Mouse (Mus musculus): Measurements from ENCODE around the gene Rhcg. TPM values are rescaled to one million over a fixed set of nuclear protein-coding genes. Genes with fewer than 3 reads are reported as not detected.
A peak's percentile ranks its signal among the peaks of the same experiment; 100 is the strongest.

The Rhcg gene
- polyA plus RNA-seq, 1 experiment: not detected

DNA sequence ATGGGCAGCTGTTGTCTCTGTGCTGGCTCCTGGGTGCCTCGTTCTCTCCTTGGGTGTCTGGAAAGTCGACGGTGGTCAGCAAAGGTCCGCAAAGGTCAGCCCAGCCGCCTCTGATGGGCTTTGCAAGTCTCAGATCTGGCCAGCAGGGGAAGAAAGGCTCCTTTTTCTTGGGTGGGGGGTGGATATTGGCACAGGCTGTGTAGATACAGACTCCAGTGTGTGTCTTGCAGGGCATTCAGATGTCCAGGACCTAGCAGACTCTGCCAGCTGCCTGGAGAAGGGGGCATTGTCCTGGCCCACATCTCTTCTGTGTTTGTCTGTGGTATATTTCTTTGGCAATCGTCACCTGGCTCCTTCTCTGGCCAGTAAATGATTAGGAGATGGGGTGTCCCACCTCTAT lies 49.2 kb downstream of the Rhcg start:
- 50% methylated on average over 6 of the region's 6 CpGs for WGBS
- Histone ChIP-seq H3K4me3 (ENCODE audit: insufficient read depth, low read depth, low read length) (no peak overlapping the region), H3K27ac (ENCODE audit: insufficient read depth, low read depth, low read length) (peak overlapping the region; percentile 48; the same call in 1 of the 2 replicates), H3K4me1 (ENCODE audit: control insufficient read depth, insufficient read depth, low read length) (peaks cover 20% of the 10 kb centered on the region)
- TF ChIP-seq CTCF (IDR thresholded peaks at IDR 0.05; ENCODE audit: insufficient read depth, low read depth, low read length) (no peak), POLR2A (IDR thresholded peaks at IDR 0.05; ENCODE audit: insufficient read depth, low read depth, low read length) (no peak)

DNA sequence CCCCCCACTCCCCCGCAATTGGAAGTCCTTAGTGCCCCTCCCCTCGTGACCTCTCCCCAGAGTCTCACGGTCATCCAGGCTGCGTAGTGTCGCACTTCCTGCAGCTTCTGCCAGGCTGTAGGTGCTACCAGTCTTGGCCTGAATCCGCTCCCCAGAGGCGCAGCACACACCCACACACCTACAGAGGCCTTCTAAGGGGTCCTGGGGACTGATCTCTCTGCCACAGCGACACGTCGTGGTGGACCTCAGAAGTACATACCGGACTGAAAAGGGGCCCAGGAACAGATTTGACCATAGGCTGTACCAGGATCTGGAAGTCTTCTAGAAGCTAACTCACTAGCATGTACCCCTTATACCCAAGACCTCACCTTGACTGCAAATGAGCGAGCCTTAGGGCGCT lies 53.8 kb downstream of the Rhcg start:
- H3K4me3 ChIP-seq (ENCODE audit: insufficient read depth, low read depth, low read length): no peak overlapping the region
- no peak for TF ChIP-seq CTCF (IDR thresholded peaks at IDR 0.05; ENCODE audit: insufficient read depth, low read depth, low read length)
- TF ChIP-seq POLR2A (IDR thresholded peaks at IDR 0.05; ENCODE audit: insufficient read depth, low read depth, low read length): no peak
- peaks cover 3% of the 10 kb centered on the region; the same call in 1 of the 2 replicates for H3K4me1 ChIP-seq (ENCODE audit: control insufficient read depth, insufficient read depth, low read length)
- 60% methylated on average over 13 of the region's 13 CpGs for WGBS
- no peak overlapping the region for H3K27ac ChIP-seq (ENCODE audit: insufficient read depth, low read depth, low read length)

DNA sequence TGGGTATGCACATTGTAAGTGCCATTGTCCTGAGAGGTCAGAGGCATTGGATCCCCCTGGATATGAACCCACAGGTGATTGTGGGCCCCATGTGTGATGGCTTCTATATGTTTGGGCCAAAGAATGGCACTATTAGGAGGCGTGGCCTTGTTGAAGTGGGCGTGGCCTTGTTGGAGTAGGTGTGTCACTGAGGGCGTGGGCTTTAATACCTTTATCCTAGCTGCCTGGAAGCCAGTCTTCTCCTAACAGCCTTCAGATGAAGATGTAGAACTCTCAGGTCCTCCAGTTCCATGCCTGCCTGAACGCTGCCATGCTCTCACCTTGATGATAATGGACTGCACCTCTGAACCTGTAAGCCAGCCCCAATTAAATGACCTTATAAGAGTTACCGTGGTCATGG lies 55.1 kb downstream of the Rhcg start:
- no peak overlapping the region for H3K27ac ChIP-seq (ENCODE audit: insufficient read depth, low read depth, low read length)
- TF ChIP-seq CTCF (IDR thresholded peaks at IDR 0.05; ENCODE audit: insufficient read depth, low read depth, low read length) (no peak), POLR2A (IDR thresholded peaks at IDR 0.05; ENCODE audit: insufficient read depth, low read depth, low read length) (no peak)
- no peak overlapping the region for H3K4me3 ChIP-seq (ENCODE audit: insufficient read depth, low read depth, low read length)
- WGBS: 69% methylated on average over 5 of the region's 5 CpGs
- H3K4me1 ChIP-seq (ENCODE audit: control insufficient read depth, insufficient read depth, low read length): peaks cover 12% of the 10 kb centered on the region

DNA sequence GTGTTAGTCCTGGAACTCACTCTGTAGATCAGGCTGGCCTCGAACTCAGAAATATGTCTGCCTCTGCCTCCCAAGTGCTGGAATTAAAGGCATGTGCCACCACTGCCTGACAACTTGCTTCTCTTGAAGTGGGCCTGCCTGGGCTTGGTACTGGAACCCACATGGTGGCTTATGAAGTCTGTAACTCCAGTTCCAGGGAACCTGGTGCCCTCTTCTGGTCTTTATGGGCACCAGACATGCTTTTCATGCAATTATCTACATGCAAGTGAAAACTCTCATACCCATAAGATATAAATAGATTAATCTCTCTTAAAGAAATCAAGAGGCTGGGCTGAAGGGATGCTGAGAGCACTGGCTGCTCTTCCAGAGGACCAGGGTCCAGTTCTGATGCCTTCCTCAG lies 58.8 kb downstream of the Rhcg start:
- no peak overlapping the region for H3K4me3 ChIP-seq (ENCODE audit: insufficient read depth, low read depth, low read length)
- peaks cover 21% of the 10 kb centered on the region for H3K4me1 ChIP-seq (ENCODE audit: control insufficient read depth, insufficient read depth, low read length)
- TF ChIP-seq POLR2A (IDR thresholded peaks at IDR 0.05; ENCODE audit: insufficient read depth, low read depth, low read length) (no peak), CTCF (IDR thresholded peaks at IDR 0.05; ENCODE audit: insufficient read depth, low read depth, low read length) (no peak)
- WGBS: 48% methylated on average over 1 of the region's 1 CpGs
- no peak overlapping the region for H3K27ac ChIP-seq (ENCODE audit: insufficient read depth, low read depth, low read length)

DNA sequence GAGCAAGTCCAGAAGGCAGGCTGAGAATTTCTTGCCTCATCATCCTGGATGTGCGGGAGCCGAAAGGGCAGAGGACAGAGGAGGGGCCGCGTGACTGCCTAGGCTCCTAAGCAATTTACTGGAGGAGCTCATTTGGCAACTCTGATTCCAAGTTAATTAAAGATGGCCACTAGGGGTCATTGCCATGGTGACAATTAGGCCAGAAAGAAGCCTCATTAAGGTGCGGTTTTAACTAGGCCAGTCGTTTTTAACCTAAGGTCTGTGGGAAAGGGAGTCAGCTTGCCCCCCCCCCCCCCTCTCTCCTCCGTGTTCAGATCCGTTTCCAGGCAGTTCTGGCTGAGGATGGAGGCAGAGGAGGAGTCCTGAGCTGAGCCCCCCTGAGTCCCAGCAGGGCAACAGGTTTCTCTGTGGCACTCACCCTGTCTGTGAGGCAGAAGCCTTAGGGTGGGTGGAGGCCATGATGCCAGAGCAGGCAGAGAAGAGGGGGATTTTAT lies 59.7 kb downstream of the Rhcg start:
- Histone ChIP-seq H3K4me3 (ENCODE audit: insufficient read depth, low read depth, low read length) (no peak overlapping the region), H3K27ac (ENCODE audit: insufficient read depth, low read depth, low read length) (no peak overlapping the region), H3K4me1 (ENCODE audit: control insufficient read depth, insufficient read depth, low read length) (peaks cover 23% of the 10 kb centered on the region)
- WGBS: 34% methylated on average over 8 of the region's 8 CpGs
- TF ChIP-seq POLR2A (IDR thresholded peaks at IDR 0.05; ENCODE audit: insufficient read depth, low read depth, low read length): no peak
- peak; percentile 29; the same call in 1 of the 2 replicates for TF ChIP-seq CTCF (IDR thresholded peaks at IDR 0.05; ENCODE audit: insufficient read depth, low read depth, low read length)

DNA sequence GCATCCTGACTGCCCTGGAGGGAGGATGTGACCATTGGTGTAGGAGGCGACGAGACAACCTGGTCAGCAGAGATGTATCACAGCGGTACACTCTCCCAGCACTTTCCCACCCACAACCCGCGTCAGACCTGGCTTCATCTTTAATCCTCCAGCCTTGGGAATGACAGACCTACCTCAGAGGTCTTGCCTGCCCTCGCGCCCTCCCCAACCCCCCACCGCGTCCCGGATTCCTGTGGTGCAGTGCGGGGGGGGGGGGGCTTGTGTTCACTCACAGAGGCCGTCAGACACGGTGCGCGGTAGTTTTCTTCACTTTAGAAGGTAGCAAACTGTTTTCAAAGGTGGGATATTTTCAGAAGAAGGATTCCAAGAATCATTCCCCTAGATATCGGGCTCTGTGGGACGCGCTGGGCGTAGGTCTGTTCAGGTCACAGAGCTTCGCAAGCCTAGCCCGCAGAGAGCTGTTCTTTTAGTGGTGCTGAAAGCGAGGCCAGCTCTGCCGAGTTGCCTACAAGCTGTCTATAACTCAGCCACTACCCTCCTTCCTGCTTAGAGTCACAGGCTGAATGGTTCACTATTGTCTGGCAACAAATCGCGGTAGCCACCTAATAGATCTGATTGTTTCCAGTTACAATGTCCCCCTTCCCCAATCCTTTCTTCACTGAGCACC lies 62.0 kb downstream of the Rhcg start:
- Histone ChIP-seq H3K27ac (ENCODE audit: insufficient read depth, low read depth, low read length) (no peak overlapping the region), H3K4me3 (ENCODE audit: insufficient read depth, low read depth, low read length) (no peak overlapping the region), H3K4me1 (ENCODE audit: control insufficient read depth, insufficient read depth, low read length) (peaks cover 24% of the 10 kb centered on the region)
- WGBS: 52% methylated on average over 25 of the region's 25 CpGs
- TF ChIP-seq POLR2A (IDR thresholded peaks at IDR 0.05; ENCODE audit: insufficient read depth, low read depth, low read length) (no peak), CTCF (IDR thresholded peaks at IDR 0.05; ENCODE audit: insufficient read depth, low read depth, low read length) (no peak)

DNA sequence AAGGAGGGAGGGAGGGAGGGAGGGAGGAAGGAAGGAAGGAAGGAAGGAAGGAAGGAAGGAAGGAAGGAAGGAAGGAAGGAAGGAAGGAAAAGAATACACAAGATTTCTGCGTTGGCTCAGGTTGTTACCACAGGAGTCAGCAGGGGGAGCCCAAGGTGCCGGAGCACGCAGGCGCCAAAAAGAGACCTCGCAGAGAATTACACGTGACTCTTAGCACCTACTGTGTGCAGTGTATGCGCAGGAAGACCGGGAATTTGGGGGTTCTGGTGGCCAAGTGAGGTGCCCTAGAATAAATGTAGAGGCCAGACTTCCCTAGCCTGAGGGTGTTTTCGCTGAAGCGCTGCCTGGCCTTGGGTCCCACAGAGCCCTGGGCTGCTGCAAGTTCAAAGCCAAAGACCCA lies 64.8 kb downstream of the Rhcg start:
- Histone ChIP-seq H3K27ac (ENCODE audit: insufficient read depth, low read depth, low read length) (no peak overlapping the region), H3K4me1 (ENCODE audit: control insufficient read depth, insufficient read depth, low read length) (peaks cover 23% of the 10 kb centered on the region), H3K4me3 (ENCODE audit: insufficient read depth, low read depth, low read length) (no peak overlapping the region)
- 20% methylated on average over 10 of the region's 10 CpGs for WGBS
- TF ChIP-seq CTCF (IDR thresholded peaks at IDR 0.05; ENCODE audit: insufficient read depth, low read depth, low read length): peak; percentile 40; the same call in 1 of the 2 replicates
- TF ChIP-seq POLR2A (IDR thresholded peaks at IDR 0.05; ENCODE audit: insufficient read depth, low read depth, low read length): no peak

DNA sequence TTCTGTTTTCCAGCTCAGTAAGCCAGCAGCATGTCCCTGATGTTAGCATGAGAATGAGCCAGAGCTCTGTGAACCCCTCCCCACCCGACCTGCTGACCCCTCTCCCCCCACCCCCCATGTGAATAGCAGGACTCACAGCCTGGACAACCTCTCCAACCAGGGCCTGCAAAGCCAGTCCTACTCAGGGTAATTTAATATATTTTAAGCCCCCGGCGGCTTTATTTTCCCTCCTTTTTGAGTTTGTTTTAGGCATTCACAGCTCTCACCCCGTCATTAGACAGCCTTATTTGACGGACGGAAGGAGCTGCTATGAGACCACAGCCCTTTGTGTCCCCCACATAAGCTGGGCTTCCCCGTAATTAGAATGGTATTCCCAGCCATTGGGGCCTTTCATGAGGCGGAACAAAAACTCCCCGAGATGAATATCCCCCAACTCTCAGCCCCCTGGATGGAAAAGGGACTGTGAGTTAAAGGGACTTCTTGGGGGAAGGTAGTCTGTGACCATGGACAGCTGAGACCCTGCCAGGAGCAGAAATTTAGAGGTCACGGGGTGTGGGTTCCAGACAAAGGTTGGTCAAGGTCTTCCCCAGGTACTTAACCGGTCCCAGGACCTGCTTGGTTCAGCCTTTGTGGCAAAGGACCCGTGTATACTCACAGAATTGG lies 68.4 kb downstream of the Rhcg start:
- peaks cover 39% of the 10 kb centered on the region for H3K4me1 ChIP-seq (ENCODE audit: control insufficient read depth, insufficient read depth, low read length)
- WGBS: 41% methylated on average over 12 of the region's 12 CpGs

DNA sequence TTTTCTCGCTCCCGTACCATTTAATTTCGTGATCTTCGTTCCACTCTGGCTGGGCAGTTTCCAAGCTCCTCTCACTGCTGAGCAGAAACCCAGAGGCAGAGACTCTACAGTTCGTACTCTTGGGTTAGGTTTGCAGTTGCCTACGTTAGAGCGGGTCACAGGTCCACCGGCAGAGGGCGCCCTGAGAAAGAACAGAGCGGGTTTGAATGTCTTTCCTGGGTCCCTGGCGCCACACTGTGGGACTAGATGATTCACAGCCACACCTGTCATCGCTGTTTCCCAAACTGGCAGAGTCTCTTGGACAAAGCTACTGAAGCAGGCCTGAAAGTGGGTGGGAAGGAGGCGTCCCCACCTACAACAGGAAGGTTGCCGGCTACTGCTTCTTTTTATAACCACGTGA lies 70.4 kb downstream of the Rhcg start:
- peak overlapping the region; percentile 76 for H3K27ac ChIP-seq (ENCODE audit: insufficient read depth, low read depth, low read length)
- TF ChIP-seq POLR2A (IDR thresholded peaks at IDR 0.05; ENCODE audit: insufficient read depth, low read depth, low read length) (no peak), CTCF (IDR thresholded peaks at IDR 0.05; ENCODE audit: insufficient read depth, low read depth, low read length) (peak; percentile 97)
- 2% methylated on average over 15 of the region's 15 CpGs for WGBS
- no peak overlapping the region for H3K4me3 ChIP-seq (ENCODE audit: insufficient read depth, low read depth, low read length)
- peaks cover 49% of the 10 kb centered on the region for H3K4me1 ChIP-seq (ENCODE audit: control insufficient read depth, insufficient read depth, low read length)

More for the DNA sequence above, 68.4 kb downstream of the Rhcg start:
- TF ChIP-seq POLR2A (IDR thresholded peaks at IDR 0.05; ENCODE audit: insufficient read depth, low read depth, low read length) (no peak), CTCF (IDR thresholded peaks at IDR 0.05; ENCODE audit: insufficient read depth, low read depth, low read length) (no peak)
- H3K4me3 ChIP-seq (ENCODE audit: insufficient read depth, low read depth, low read length): no peak overlapping the region
- no peak overlapping the region for H3K27ac ChIP-seq (ENCODE audit: insufficient read depth, low read depth, low read length)
